Mouse (Mus musculus) heart, postnatal 0 days (tissue): ENCODE results near the gene Agl. TPM values are rescaled to one million over a fixed set of nuclear protein-coding genes. Genes with fewer than 3 reads are reported as not detected.
A peak's percentile ranks its signal among the peaks of the same experiment; 100 is the strongest.
"Not testable (repeated sequence)": the region's sequence is repeated elsewhere in the genome, so short reads cannot be mapped to it uniquely, and the experiment has no call there.

Experiments
- ATAC-seq: fragments of 200-750 bp; cut with Nextera tagmentation; 2 replicates; pipeline ENCODE4 v1.8.0; 2017; ENCODE audit warnings: low read depth, moderate number of reproducible peaks, moderate library complexity; ENCODE audit not compliant: insufficient read depth
- DNase-seq: peaks from one replicate; pipeline ENCODE4 v3.0.0-alpha.2; 2016; ENCODE audit warnings: low spot score
- H3K27ac ChIP-seq: fragments of 300-500 bp; sonication (generic); 2 replicates; pipeline ENCODE4 v1.5.1; 2014; ENCODE audit warnings: low read depth, mild to moderate bottlenecking
- H3K27me3 ChIP-seq: fragments of 300-500 bp; sonication (generic); 2 replicates; pipeline ENCODE4 v1.6.1; 2014; ENCODE audit warnings: low read length, mixed read lengths; ENCODE audit not compliant: control insufficient read depth, insufficient read depth
- H3K36me3 ChIP-seq: fragments of 300-500 bp; sonication (generic); replicated peaks from 2 replicates; pipeline ENCODE4 v1.6.1; 2014; ENCODE audit warnings: low read length, mixed read lengths; ENCODE audit not compliant: control insufficient read depth, insufficient read depth
- H3K4me1 ChIP-seq: fragments of 300-500 bp; sonication (generic); 2 replicates; pipeline ENCODE4 v1.6.1; 2014; ENCODE audit warnings: antibody characterized with exemption; ENCODE audit not compliant: control insufficient read depth, insufficient read depth
- H3K4me2 ChIP-seq: fragments of 300-500 bp; sonication (generic); 2 replicates; pipeline ENCODE4 v1.6.1; 2014; ENCODE audit warnings: low read depth, mild to moderate bottlenecking, low read length, moderate library complexity
- H3K4me3 ChIP-seq: fragments of 300-500 bp; sonication (generic); 2 replicates; pipeline ENCODE4 v1.5.1; 2014; ENCODE audit warnings: low read depth, low read length
- H3K9ac ChIP-seq: fragments of 300-500 bp; sonication (generic); replicated peaks from 2 replicates; pipeline ENCODE4 v1.6.1; 2014; ENCODE audit warnings: low read depth, low read length, mixed read lengths
- H3K9me3 ChIP-seq: fragments of 300-500 bp; sonication (generic); replicated peaks from 2 replicates; pipeline ENCODE4 v1.6.1; 2016; ENCODE audit warnings: low read length; ENCODE audit not compliant: control insufficient read depth
- CTCF ChIP-seq: IDR thresholded peaks from 2 replicates; pipeline ENCODE4 v1.5.1; 2016; ENCODE audit warnings: antibody characterized with exemption, control low read depth, low read depth
- EP300 ChIP-seq: IDR thresholded peaks from 2 replicates; pipeline ENCODE4 v1.6.1; 2016; ENCODE audit warnings: antibody characterized with exemption, low read depth
- WGBS: fragments of 180-500 bp; shearing (Covaris S2); extraction: QIAGEN DNeasy Blood & Tissue Kit; methylation state at CpG from one replicate; pipeline ENCODE4 v1.1.7; 2014; 5-methylcytosine and 5-hydroxymethylcytosine counted together
- polyA plus RNA-seq: library from polyadenylated mRNA; unstranded; fragments of >200 nt; fragmentation: Nextera tagmentation; extraction: Ambion mirVana; gene quantifications from 2 replicates; pipeline ENCODE4 v1.2.1, GENCODE M21; 2015
- total RNA-seq: library from RNA; depleted of rRNA; stranded (reverse); fragments of >200 nt; gene quantifications from 2 replicates; pipeline ENCODE4 v1.2.3, GENCODE M21; 2014; ENCODE audit warnings: low replicate concordance

Gene Agl
- total and polyA plus RNA-seq, 2 experiments from 2014 or later = 75.0 to 242 TPM

DNA sequence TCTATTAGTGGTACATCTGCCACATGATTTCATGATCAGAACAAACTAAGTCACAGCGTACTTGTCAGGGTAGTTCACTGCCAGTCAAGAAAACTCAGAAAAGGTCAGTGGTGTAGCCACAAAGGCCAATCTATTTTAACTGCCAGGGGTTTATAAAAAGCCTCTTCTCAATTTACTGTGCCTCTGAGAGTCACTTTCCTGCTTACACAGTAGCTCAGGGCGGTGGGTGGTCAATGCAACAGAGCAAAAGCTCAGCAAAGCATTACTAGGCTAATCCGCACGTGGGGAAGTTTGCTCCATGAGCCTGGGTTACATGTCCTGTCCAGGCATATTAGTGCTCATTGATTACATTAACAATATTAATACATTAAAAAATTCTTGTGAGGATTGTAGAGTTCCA lies 8.0 kb upstream of the Agl start:
- Histone ChIP-seq H3K4me2 (no peak overlapping the region), H3K4me3 (no peak overlapping the region), H3K4me1 (peaks cover 21% of the 10 kb centered on the region), H3K27ac (no peak overlapping the region), H3K9me3 (no peaks in the 10 kb centered on the region), H3K27me3 (no peaks in the 10 kb centered on the region), H3K36me3 (no peaks in the 10 kb centered on the region), H3K9ac (no peak overlapping the region)
- DNase-seq (no peak), ATAC-seq (no peak)
- WGBS = 76% methylated on average over 4 of the region's 4 CpGs
- TF ChIP-seq CTCF = no peak
- no peak for TF ChIP-seq EP300

DNA sequence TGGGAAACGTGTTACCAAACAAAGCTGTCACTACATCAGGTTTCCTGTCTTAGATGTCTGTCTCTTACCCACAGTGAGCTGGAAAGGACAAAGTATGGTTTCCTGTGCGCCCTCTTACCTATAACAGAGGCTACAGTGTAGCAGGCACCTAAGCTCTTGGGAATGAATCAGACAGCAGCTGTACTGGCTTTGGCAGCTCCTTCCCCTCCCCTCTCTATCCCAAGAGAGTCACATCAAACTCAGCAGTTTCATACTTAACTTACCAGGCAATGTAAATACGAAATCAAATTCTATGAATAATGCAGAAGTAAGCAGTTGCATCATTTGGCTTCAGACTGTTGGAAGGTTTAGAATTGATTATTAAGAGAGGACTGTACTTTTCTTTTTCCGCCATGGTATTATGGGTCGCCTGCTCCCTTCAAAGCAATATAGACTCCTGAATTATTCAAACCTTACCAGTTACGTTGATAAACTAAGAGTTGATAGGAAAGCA lies 7.4 kb upstream of the Agl start:
- TF ChIP-seq CTCF = no peak
- no peak for TF ChIP-seq EP300
- Histone ChIP-seq H3K4me2 (no peak overlapping the region), H3K27me3 (no peaks in the 10 kb centered on the region), H3K4me1 (peaks cover 21% of the 10 kb centered on the region), H3K4me3 (no peak overlapping the region), H3K9me3 (no peaks in the 10 kb centered on the region), H3K9ac (no peak overlapping the region), H3K27ac (no peak overlapping the region), H3K36me3 (no peaks in the 10 kb centered on the region)
- 80% methylated on average over 6 of the region's 6 CpGs for WGBS
- DNase-seq = no peak
- no peak for ATAC-seq

DNA sequence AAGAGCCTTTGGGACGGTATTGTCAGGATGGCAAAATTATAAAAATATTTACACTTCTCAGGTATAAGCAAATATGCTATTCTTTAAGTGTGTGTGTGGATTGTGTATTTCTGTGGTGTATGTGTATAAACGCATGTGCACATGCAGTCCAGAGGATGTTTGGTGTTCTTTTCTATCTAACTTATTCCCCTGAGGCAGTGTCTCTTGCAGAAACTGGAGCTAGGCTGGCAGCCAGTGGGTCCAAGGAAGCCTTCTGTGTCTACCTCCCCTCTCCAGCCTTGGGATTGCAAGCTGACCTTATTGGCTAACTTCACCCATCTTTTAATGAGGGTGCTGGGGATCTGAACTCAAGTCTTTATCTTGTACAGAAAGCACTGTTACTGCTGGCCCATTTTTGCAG lies 5.0 kb upstream of the Agl start:
- Histone ChIP-seq H3K4me2 (no peak overlapping the region), H3K4me3 (no peak overlapping the region), H3K36me3 (no peaks in the 10 kb centered on the region), H3K9me3 (no peaks in the 10 kb centered on the region), H3K4me1 (peaks cover 36% of the 10 kb centered on the region), H3K9ac (no peak overlapping the region), H3K27ac (no peak overlapping the region), H3K27me3 (no peaks in the 10 kb centered on the region)
- 77% methylated on average over 2 of the region's 2 CpGs for WGBS
- TF ChIP-seq CTCF (no peak), EP300 (no peak)
- DNase-seq (no peak), ATAC-seq (no peak)

DNA sequence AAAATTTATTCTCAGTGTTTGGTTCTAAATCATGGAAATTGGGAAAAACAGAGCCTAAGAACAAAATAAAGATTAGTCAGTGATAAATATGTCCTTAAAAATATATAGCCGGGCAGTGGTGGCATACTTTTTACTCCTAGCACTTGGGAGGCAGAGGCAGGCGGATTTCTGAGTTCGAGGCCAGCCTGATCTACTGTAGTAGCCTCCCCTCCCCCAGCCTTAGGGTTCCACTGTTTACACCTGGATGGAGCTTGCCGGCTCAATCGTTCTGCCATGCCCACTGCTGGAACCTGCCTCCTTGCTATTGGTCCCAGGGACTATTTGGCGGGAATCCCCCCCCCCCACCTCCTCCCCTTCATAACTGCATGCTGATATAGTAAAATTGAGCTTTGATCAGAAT lies 2.4 kb upstream of the Agl start:
- 85% methylated on average over 6 of the region's 6 CpGs for WGBS
- not testable (repeated sequence) for H3K4me3 ChIP-seq, H3K9me3 ChIP-seq, ATAC-seq, DNase-seq, H3K27me3 ChIP-seq, H3K4me2 ChIP-seq, H3K27ac ChIP-seq, H3K9ac ChIP-seq, H3K36me3 ChIP-seq
- H3K4me1 ChIP-seq = peaks cover 26% of the 10 kb centered on the region

DNA sequence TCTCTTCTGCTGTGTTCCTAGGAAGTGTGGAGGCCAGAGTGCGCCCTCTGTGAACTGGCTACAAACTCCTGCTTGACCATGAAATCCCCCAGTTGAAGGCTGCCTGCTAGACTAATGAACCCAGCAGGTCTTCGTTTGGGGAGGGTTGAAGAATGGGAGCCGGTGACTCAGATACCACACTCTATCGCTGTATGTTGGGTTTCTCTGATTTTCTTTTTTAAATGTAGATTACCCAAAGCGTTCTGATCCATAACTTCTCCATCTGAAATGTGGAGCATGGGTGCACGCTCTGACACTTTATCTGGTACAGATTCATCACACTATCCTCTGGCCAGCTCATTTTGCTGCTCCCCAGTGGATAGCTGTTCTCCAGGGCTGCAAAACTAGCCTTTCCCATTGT lies 1.3 kb upstream of the Agl start:
- Histone ChIP-seq H3K27ac (no peak overlapping the region), H3K36me3 (no peaks in the 10 kb centered on the region), H3K27me3 (no peaks in the 10 kb centered on the region), H3K4me2 (no peak overlapping the region), H3K4me1 (peaks cover 26% of the 10 kb centered on the region), H3K9me3 (no peaks in the 10 kb centered on the region), H3K4me3 (no peak overlapping the region), H3K9ac (no peak overlapping the region)
- TF ChIP-seq EP300 (no peak), CTCF (no peak)
- 88% methylated on average over 6 of the region's 6 CpGs for WGBS
- ATAC-seq = no peak
- DNase-seq = no peak

DNA sequence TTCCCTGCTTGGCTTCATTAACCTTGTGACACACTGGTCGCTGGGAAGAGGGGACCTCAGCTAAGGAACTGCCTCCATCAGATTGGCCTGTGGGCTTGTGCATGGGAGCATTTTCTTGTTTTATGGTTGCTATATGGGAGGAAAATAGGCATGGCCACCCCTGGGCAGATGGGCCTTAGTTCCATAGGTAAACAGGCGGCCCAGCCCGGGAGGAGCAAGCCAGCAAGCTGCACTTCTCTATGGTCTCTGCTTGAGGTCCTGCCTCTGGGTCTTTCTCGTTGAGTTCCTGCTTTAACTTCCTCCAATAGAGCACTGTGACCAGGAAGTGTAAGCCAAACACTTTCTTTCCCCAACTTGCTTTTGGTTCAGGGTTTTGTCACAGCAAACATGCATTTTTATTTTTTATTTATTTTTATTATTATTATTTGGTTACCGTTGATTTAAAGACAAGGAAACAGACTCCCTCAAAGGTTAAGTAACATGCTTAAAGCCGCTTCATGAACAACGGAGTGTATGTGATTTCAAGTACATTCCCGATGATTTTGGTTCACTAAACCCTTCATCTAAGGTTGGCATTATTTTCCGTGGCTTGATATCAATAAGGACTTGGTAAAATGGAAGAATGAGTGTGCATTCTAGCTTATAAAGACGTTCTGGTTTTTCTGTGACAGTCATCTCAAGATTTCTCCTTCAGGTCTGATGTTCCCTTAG lies 696 bp upstream of the Agl start:
- no peak for DNase-seq
- ATAC-seq = peak; percentile 10
- H3K36me3 ChIP-seq = no peaks in the 10 kb centered on the region
- H3K27ac ChIP-seq = peak overlapping the region; percentile 98
- H3K27me3 ChIP-seq = no peaks in the 10 kb centered on the region
- TF ChIP-seq EP300 (no peak), CTCF (no peak)
- peak overlapping the region; percentile 84 for H3K9ac ChIP-seq
- H3K4me1 ChIP-seq = peaks cover 26% of the 10 kb centered on the region
- H3K4me2 ChIP-seq = peak overlapping the region; percentile 76
- no peaks in the 10 kb centered on the region for H3K9me3 ChIP-seq
- H3K4me3 ChIP-seq = peak overlapping the region; percentile 67
- WGBS = 58% methylated on average over 10 of the region's 10 CpGs
